Mouse (Mus musculus) neural tube, embryonic 15.5 days (tissue): Measurements from ENCODE around the gene Gm45623. TPM values are rescaled to one million over a fixed set of nuclear protein-coding genes. Genes with fewer than 3 reads are reported as not detected.

ENCODE experiments used
- ATAC-seq: fragments of 200-750 bp; cut with Nextera tagmentation; 2 replicates; pipeline ENCODE4 v1.8.0; 2017; ENCODE audit warnings: mild to moderate bottlenecking, moderate TSS enrichment, moderate library complexity; ENCODE audit not compliant: low FRiP score
- H3K27ac ChIP-seq: fragments of 300-500 bp; sonication (generic); replicated peaks from 2 replicates; pipeline ENCODE4 v1.5.1; 2015; ENCODE audit warnings: mild to moderate bottlenecking, inconsistent platforms
- H3K27me3 ChIP-seq: fragments of 300-500 bp; sonication (generic); replicated peaks from 2 replicates; pipeline ENCODE4 v1.6.1; 2015; ENCODE audit warnings: inconsistent platforms
- H3K36me3 ChIP-seq: fragments of 300-500 bp; sonication (generic); 2 replicates; pipeline ENCODE4 v1.6.1; 2015; ENCODE audit warnings: inconsistent platforms
- H3K4me1 ChIP-seq: fragments of 300-500 bp; sonication (generic); 2 replicates; pipeline ENCODE4 v1.6.1; 2015; ENCODE audit warnings: inconsistent platforms
- H3K4me2 ChIP-seq: fragments of 300-500 bp; sonication (generic); 2 replicates; pipeline ENCODE4 v1.6.1; 2015; ENCODE audit warnings: inconsistent platforms, mild to moderate bottlenecking, moderate library complexity
- H3K4me3 ChIP-seq: fragments of 300-500 bp; sonication (generic); replicated peaks from 2 replicates; pipeline ENCODE4 v1.5.1; 2015; ENCODE audit warnings: mild to moderate bottlenecking, inconsistent platforms
- H3K9ac ChIP-seq: fragments of 300-500 bp; sonication (generic); replicated peaks from 2 replicates; pipeline ENCODE4 v1.6.1; 2015; ENCODE audit warnings: mild to moderate bottlenecking, inconsistent platforms
- H3K9me3 ChIP-seq: fragments of 300-500 bp; sonication (generic); replicated peaks from 2 replicates; pipeline ENCODE4 v1.6.1; 2016; ENCODE audit warnings: inconsistent platforms
- WGBS: fragments of 180-500 bp; shearing (Covaris S2); methylation state at CpG from one replicate; pipeline ENCODE4 v1.1.7; 2015; ENCODE audit warnings: mixed read lengths; 5-methylcytosine and 5-hydroxymethylcytosine counted together
- polyA plus RNA-seq: library from polyadenylated mRNA; unstranded; fragments of >200 nt; fragmentation: Nextera tagmentation; extraction: Ambion mirVana; gene quantifications from 2 replicates; pipeline ENCODE4 v1.2.1, GENCODE M21; 2015

Gene Gm45623
- polyA plus RNA-seq = 2.1 and 2.7 TPM in 2 replicates

DNA sequence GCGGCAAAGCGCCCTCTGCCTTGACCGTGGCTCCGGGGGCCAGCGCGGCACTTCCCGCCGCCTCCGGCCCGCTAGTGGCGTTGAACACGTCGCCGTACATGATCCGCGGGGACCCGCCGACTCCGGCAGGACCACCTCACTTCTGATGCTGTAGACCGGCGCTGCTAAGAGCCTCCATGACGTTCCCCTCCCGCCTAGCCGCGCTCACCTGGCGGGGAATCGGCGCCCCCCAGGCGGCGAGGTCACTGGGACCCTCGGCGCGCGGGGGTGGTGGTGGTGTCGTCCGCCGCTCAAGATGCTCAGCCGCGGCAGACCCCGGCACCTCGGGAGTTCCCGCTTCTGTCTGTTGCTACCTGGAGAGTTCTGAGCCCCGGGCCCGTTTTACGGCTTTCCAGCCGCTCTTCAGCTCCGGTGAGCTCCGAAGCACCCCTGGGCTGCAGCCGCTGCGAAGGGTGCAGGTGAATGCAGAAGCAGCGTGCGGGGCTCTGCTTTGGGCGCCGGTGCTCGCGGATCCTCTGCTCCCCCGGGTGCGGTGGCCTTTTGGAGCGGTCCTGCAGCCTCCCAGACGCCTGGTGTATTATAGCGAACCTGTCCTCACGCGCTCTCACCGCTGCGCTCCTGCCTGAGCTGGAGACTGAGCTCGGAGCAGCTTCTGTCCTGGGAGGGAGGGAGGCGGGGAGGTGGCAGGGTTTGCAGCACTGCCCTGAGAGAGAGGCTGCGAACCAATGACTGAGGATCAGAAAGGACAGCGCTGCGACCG, at the start of gene Gm45623:
Gene Gm45623 (minus strand): TSS at position 636 of the 760 bp plus-strand sequence.
- Histone ChIP-seq H3K4me2 (peak within 1 kb of the TSS; percentile 83), H3K4me1 (peaks cover 25% of the 10 kb centered on the region), H3K9me3 (no peaks in the 10 kb centered on the region), H3K27ac (no peak within 1 kb of the TSS), H3K36me3 (no peaks in the 10 kb centered on the region), H3K4me3 (peak within 1 kb of the TSS; percentile 49), H3K27me3 (peaks cover 59% of the 10 kb centered on the region), H3K9ac (peak within 1 kb of the TSS; percentile 48)
- WGBS = under 1% methylated on average over 66 of the region's 71 CpGs
- ATAC-seq = peak; percentile 45; the same call in 1 of the 2 replicates

DNA sequence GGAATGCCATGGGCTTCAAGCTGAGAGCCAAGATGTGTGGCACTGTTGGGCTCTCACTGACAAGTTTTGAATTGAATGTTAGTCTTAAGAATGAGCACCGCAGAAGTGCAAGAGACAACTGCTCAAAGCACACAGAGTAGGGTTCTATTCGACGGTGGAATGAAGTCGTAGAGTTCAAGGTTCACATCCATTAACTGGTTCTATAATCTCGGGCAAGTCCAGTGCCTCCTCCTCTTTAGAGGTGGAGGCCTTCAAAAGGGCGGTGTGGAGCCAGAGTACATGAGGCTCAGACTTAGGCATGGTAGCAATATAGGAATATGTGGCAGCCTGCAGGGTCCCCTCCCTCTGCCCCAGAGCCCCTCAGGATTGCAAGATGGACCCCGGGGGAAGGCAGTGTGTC, 43.8 kb upstream of the Gm45623 start:
- H3K4me3 ChIP-seq = no peak overlapping the region
- H3K27me3 ChIP-seq = no peaks in the 10 kb centered on the region
- peaks cover 9% of the 10 kb centered on the region for H3K4me1 ChIP-seq
- H3K36me3 ChIP-seq = no peaks in the 10 kb centered on the region
- ATAC-seq = no peak
- no peak overlapping the region for H3K27ac ChIP-seq
- no peaks in the 10 kb centered on the region for H3K9me3 ChIP-seq
- 82% methylated on average over 7 of the region's 7 CpGs for WGBS
- H3K9ac ChIP-seq = no peak overlapping the region
- no peak overlapping the region for H3K4me2 ChIP-seq

DNA sequence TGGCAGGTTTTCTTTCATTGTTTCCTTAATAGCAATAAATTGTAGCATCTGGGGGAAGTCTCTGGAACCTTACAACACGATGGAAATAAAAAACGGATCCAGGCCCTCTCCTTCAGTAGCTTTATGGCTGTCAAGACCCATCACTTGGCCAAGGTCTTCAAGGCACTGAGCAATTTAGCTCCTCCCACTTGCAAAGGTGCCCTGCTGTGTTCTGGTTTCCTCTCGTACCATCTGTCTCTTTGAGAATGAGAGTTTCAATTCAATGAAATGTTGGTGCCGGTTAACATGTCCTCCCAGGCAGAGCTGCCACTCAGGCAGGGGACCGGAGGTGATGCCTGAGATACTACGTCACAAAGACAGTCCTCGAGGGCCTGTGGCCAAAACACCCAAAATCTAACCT, 41.9 kb upstream of the Gm45623 start:
- H3K4me3 ChIP-seq = no peak overlapping the region
- H3K36me3 ChIP-seq = no peaks in the 10 kb centered on the region
- H3K9me3 ChIP-seq = no peaks in the 10 kb centered on the region
- no peaks in the 10 kb centered on the region for H3K27me3 ChIP-seq
- 63% methylated on average over 7 of the region's 7 CpGs for WGBS
- no peak for ATAC-seq
- no peak overlapping the region for H3K4me2 ChIP-seq
- H3K9ac ChIP-seq = no peak overlapping the region
- H3K27ac ChIP-seq = no peak overlapping the region
- H3K4me1 ChIP-seq = peaks cover 9% of the 10 kb centered on the region

DNA sequence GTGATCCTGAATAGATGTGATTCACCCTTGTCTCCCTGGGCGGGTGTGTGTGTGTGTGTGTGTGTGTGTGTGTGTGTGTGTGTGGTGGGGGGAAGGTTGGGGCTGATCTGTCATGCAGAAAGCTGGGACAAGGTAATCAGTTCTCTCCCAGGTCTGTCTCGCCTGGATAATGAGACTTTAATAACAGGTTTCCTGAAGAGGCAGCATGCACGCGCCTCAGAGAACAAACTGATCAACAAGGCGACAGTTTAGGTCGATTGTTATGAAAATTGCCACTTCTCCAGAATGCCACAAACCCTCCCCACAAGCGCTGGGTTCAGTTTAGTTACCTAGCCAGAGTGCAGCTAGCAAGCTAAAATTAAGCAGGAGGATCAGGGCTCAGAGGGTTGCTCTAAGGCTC, 40.8 kb upstream of the Gm45623 start:
- 52% methylated on average over 7 of the region's 7 CpGs for WGBS
- Histone ChIP-seq H3K4me3 (no peak overlapping the region), H3K9me3 (no peaks in the 10 kb centered on the region), H3K4me2 (no peak overlapping the region), H3K36me3 (no peaks in the 10 kb centered on the region), H3K27ac (0 out of 2 replicates have a peak overlapping the region, but pooled peaks have one; percentile 19), H3K27me3 (no peaks in the 10 kb centered on the region), H3K4me1 (peaks cover 9% of the 10 kb centered on the region), H3K9ac (no peak overlapping the region)
- ATAC-seq = no peak

DNA sequence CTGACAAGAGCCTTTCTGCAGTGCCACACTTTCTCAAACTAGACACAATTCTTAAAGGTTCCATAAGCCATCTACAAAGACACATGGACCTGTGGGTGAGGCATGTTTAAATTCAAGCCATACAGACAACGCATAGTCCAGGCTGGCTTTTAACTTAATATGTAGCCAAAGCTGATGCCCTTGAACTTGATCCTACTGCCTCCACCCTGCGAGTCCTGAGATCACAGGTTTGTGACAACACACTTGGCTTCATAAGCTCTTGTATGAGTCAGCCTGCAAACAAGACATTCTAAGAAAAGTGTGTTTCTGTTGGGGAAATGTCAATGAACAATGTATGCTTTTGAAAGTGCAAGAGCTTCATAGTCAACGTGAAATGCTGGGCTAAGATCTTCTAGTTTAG, 39.2 kb upstream of the Gm45623 start:
- 89% methylated on average over 3 of the region's 3 CpGs for WGBS
- Histone ChIP-seq H3K9me3 (no peaks in the 10 kb centered on the region), H3K4me1 (peaks cover 9% of the 10 kb centered on the region), H3K27ac (no peak overlapping the region), H3K36me3 (no peaks in the 10 kb centered on the region), H3K4me2 (no peak overlapping the region), H3K27me3 (no peaks in the 10 kb centered on the region), H3K4me3 (no peak overlapping the region), H3K9ac (no peak overlapping the region)
- no peak for ATAC-seq

DNA sequence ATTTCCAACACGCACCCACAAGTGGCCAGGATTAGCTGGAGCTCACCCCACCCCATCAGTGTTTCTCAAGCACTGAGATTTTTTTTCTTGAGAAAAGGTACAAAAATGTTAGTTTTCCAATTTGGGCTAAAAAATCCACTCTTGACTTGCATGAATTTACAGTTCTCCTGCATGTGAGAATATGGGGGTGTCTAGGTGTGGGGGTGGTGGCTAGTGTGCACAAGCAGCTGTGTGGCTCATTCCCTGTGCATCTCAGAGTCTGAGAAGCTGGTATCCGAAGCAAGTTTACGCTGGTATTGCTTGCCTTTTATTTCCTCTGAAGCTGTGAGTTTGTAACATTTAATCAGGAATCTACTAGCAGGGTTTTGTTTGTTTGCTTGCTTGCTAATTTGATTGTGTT, 37.1 kb upstream of the Gm45623 start:
- Histone ChIP-seq H3K27me3 (no peaks in the 10 kb centered on the region), H3K9ac (no peak overlapping the region), H3K4me3 (no peak overlapping the region), H3K4me1 (peaks cover 9% of the 10 kb centered on the region), H3K27ac (no peak overlapping the region), H3K9me3 (no peaks in the 10 kb centered on the region), H3K4me2 (no peak overlapping the region), H3K36me3 (no peaks in the 10 kb centered on the region)
- no peak for ATAC-seq
- WGBS = 91% methylated on average over 3 of the region's 3 CpGs

DNA sequence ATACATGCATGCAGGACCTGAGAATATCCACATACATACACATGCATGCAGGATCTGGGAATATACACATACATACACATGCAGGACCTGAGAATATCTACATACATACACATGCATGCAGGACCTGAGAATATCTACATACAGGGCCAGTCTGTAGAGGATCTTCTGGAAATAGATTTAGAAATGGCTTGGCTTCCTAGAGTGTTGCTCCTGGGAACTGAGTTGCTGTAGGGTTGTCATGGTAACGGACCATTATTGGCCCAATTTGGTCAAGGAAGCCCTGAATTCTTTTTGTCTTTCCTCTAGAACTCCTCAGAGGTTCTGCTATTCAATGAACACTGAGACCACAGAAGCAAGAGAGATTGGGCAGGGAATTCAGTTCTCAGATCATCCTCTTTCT, 29.0 kb upstream of the Gm45623 start:
- peaks cover 31% of the 10 kb centered on the region for H3K4me1 ChIP-seq
- H3K9ac ChIP-seq = no peak overlapping the region
- H3K4me2 ChIP-seq = no peak overlapping the region
- no peak overlapping the region for H3K4me3 ChIP-seq
- H3K27me3 ChIP-seq = no peaks in the 10 kb centered on the region
- no peak overlapping the region for H3K27ac ChIP-seq
- H3K36me3 ChIP-seq = no peaks in the 10 kb centered on the region
- 83% methylated on average over 1 of the region's 1 CpGs for WGBS
- H3K9me3 ChIP-seq = no peaks in the 10 kb centered on the region
- ATAC-seq = no peak

DNA sequence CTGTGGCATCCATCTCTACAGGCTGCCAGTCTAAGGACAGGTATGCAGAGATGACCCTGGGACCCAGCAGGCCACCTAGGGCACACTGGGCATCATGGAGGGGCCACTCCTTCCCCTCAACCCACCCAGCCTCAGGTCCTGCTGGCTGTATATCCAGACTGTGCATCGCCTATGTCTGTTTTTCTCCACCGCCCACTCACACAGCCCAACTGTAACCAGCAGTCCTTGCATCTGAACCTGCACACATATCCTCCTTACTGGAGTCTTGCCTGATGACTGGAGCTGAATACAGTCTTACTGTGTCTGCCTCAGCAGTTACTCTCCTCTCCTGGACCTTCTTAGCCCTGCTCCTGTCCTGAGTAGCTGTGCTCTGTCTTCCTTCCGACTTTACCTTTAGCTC, 28.1 kb upstream of the Gm45623 start:
- peaks cover 31% of the 10 kb centered on the region for H3K4me1 ChIP-seq
- H3K4me3 ChIP-seq = no peak overlapping the region
- H3K27me3 ChIP-seq = no peaks in the 10 kb centered on the region
- no peak overlapping the region for H3K4me2 ChIP-seq
- H3K9me3 ChIP-seq = no peaks in the 10 kb centered on the region
- WGBS = 89% methylated on average over 3 of the region's 3 CpGs
- H3K36me3 ChIP-seq = no peaks in the 10 kb centered on the region
- H3K27ac ChIP-seq = peak overlapping the region; percentile 68
- H3K9ac ChIP-seq = no peak overlapping the region
- ATAC-seq = no peak

DNA sequence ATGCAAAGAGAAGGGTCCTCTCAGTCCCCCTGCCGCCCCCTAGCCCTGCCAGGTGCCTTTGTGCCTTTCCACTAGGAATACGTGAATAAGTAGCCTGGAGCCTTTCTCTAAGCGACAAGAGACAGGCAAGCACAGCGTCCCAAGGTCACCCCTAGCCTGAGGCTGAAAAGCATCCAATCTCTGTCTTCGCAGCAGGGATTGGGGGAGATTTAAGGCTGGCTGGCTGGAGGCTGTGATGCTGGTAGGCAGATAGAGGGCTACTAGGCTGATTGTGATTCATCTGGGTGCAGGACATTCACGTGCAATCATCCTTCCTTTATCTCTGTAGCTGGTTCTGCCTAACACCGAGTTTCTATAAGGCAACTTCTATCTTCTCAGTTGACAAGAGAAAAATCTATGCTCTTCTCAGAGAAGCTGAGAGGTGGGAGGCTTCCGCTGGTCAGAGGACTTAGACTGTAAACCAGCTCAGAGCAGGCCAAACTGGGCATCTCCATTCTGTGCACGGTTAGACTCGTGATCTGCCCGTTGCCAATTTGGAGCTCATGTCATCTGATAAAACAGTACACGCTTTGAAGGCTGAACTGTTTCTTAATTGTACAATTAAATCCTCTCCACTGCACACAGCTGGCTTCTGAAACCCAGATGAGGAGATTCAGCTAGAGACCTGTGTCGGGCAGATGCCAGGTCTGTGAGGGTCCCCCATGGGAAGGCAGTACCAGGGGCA, 27.3 kb upstream of the Gm45623 start:
- 0 out of 2 replicates have a peak overlapping the region, but pooled peaks have one; percentile 15 for H3K9ac ChIP-seq
- 40% methylated on average over 13 of the region's 13 CpGs for WGBS
- peak; percentile 54 for ATAC-seq

DNA sequence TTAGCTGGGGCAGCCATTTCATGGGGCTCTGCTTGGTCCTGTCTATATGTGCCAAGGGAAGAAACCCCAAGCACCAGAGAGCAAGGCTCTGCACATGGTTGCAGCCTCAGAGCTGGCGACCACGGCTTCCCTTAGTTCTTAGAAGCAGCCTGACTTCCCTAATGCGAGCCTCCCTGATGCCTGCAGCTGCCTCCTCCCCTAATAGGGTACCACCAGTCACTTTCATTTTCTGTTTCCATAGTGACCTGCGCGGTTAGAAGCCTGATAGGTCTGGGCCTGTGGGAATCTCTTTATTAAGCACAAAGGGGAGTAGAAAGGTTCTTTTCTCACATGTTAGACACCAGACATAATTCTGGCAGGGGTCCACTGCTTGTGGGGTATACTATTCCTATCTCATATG, 20.7 kb upstream of the Gm45623 start:
- Histone ChIP-seq H3K27me3 (no peaks in the 10 kb centered on the region), H3K4me2 (no peak overlapping the region)

More for the DNA sequence above, 27.3 kb upstream of the Gm45623 start:
- Histone ChIP-seq H3K4me2 (no peak overlapping the region), H3K4me1 (peaks cover 31% of the 10 kb centered on the region), H3K4me3 (no peak overlapping the region), H3K27ac (peak overlapping the region; percentile 68), H3K27me3 (no peaks in the 10 kb centered on the region), H3K9me3 (no peaks in the 10 kb centered on the region), H3K36me3 (no peaks in the 10 kb centered on the region)

DNA sequence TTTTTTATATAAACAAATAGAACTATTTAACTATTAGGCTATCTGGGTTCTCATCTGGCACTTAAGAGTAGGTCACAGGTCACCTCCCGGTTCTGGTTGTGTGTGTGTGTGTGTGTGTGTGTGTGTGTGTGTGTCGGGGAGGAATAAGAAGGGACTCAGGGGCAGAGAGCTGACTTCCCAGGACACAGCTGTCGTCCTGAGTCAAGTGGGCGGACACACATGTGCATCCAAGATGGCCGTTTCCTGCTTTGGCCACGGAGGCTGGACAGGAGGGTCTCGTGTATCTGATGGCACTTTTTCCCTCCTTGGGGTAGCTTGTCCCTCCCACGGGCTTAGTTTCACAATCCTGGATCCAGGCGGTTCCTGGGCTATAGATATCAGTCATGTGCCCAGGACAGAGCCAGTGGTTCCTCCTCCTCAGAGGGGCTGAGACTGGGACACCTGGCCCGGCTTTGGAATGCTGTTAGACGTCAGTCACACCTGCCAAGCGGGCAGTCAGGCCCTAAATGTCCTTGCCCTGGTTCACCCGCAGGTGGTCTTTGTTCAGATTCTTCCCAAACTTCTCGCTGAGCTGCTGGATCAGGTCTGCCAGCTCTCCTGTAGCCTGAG, 19.7 kb upstream of the Gm45623 start:
- Histone ChIP-seq H3K9ac (no peak overlapping the region), H3K9me3 (no peaks in the 10 kb centered on the region), H3K27ac (no peak overlapping the region), H3K36me3 (no peaks in the 10 kb centered on the region), H3K27me3 (no peaks in the 10 kb centered on the region), H3K4me1 (peaks cover 27% of the 10 kb centered on the region), H3K4me3 (no peak overlapping the region), H3K4me2 (no peak overlapping the region)
- WGBS = 68% methylated on average over 14 of the region's 14 CpGs
- ATAC-seq = no peak

More for the DNA sequence above, 20.7 kb upstream of the Gm45623 start:
- Histone ChIP-seq H3K4me1 (peaks cover 27% of the 10 kb centered on the region), H3K4me3 (no peak overlapping the region), H3K9ac (no peak overlapping the region), H3K27ac (peak overlapping the region; percentile 48), H3K9me3 (no peaks in the 10 kb centered on the region), H3K36me3 (no peaks in the 10 kb centered on the region)
- peak; percentile 70; the same call in 1 of the 2 replicates for ATAC-seq
- WGBS = 9% methylated on average over 5 of the region's 5 CpGs
